Mouse (Mus musculus): ENCODE data around the gene Fbln5.

GRCm38 (mm10) chr12:101789767-101790166 is 29.1 kb downstream of the Fbln5 start:
- TF ChIP-seq CTCF (IDR thresholded peaks at IDR 0.05; ENCODE audit: borderline replicate concordance, extremely low read depth, insufficient read depth, insufficient read length) (no peak), POLR2A (IDR thresholded peaks at IDR 0.05; ENCODE audit: borderline replicate concordance, extremely low read depth, insufficient read depth, insufficient read length, poor library complexity, severe bottlenecking) (no peak)

Data from brain, embryonic 14.5 days (tissue).